Mouse (Mus musculus): ENCODE measurements around the gene Nde1.

- TF ChIP-seq HCFC1 (IDR thresholded peaks at IDR 0.05; ENCODE audit: borderline replicate concordance, insufficient read depth, low read length) (no peak), MAFK (IDR thresholded peaks at IDR 0.05; ENCODE audit: insufficient read depth, low read depth, low read length) (no peak), CHD2 (IDR thresholded peaks at IDR 0.05; ENCODE audit: low read depth, low read length) (no peak), ZNF384 (IDR thresholded peaks at IDR 0.05; ENCODE audit: low read depth, low read length) (no peak), ZC3H11A (IDR thresholded peaks at IDR 0.05; ENCODE audit: borderline replicate concordance, low read depth, low read length) (no peak)
Measured at GRCm38 (mm10) chr16:14121563-14121962, 41.5 kb upstream of the Nde1 start.

Data from ES-E14 (cell line).